Mouse (Mus musculus) heart, embryonic 14.5 days (tissue): ENCODE measurements around the gene Gm156. TPM values are rescaled to one million over a fixed set of nuclear protein-coding genes. Genes with fewer than 3 reads are reported as not detected.

ENCODE experiments used
- ATAC-seq: fragments of 200-750 bp; cut with Nextera tagmentation; 2 replicates; pipeline ENCODE4 v1.8.0; 2017; ENCODE audit warnings: low read depth, moderate TSS enrichment; ENCODE audit not compliant: insufficient number of reproducible peaks, insufficient read depth, low FRiP score
- H3K27ac ChIP-seq, 2 experiments: fragments of 200-500 bp in 1 of 2; fragments of 300-500 bp in 1 of 2; sonication (generic) in 1 of 2; replicated peaks in 1 of 2; 2 replicates each; pipeline ENCODE4 v1.5.1; 2012 to 2014; ENCODE audit warnings: low read depth in 2 of 2, low read length in 2 of 2, control low read depth in 1 of 2, mild to moderate bottlenecking in 1 of 2, mixed read lengths in 1 of 2; ENCODE audit not compliant: control insufficient read depth in 1 of 2, insufficient read depth in 1 of 2
- H3K27me3 ChIP-seq: fragments of 300-500 bp; sonication (generic); 2 replicates; pipeline ENCODE4 v1.6.1; 2014; ENCODE audit warnings: mild to moderate bottlenecking, low read length, control low read depth; ENCODE audit not compliant: control insufficient read depth, insufficient read depth
- H3K36me3 ChIP-seq: fragments of 300-500 bp; sonication (generic); 2 replicates; pipeline ENCODE4 v1.6.1; 2014; ENCODE audit warnings: mild to moderate bottlenecking, control low read depth, low read length, mixed read lengths; ENCODE audit not compliant: control insufficient read depth, insufficient read depth
- H3K4me1 ChIP-seq, 2 experiments: fragments of 200-500 bp in 1 of 2; fragments of 300-500 bp in 1 of 2; sonication (generic) in 1 of 2; 2 replicates each; pipeline ENCODE4 v1.6.1; 2012 to 2014; ENCODE audit warnings: low read length in 2 of 2, control low read depth in 1 of 2, mixed read lengths in 1 of 2; ENCODE audit not compliant: control insufficient read depth in 2 of 2, insufficient read depth in 2 of 2
- H3K4me2 ChIP-seq: fragments of 300-500 bp; sonication (generic); 2 replicates; pipeline ENCODE4 v1.6.1; 2014; ENCODE audit warnings: mild to moderate bottlenecking, low read length
- H3K4me3 ChIP-seq, 2 experiments: fragments of 200-500 bp in 1 of 2; fragments of 300-500 bp in 1 of 2; sonication (generic) in 1 of 2; 2 replicates each; pipeline ENCODE4 v1.5.1; 2012 to 2014; ENCODE audit warnings: low read length in 2 of 2, mild to moderate bottlenecking in 2 of 2, control low read depth in 1 of 2, low read depth in 1 of 2, moderate library complexity in 1 of 2; ENCODE audit not compliant: control insufficient read depth in 1 of 2, insufficient read depth in 1 of 2
- H3K9ac ChIP-seq: fragments of 300-500 bp; sonication (generic); 2 replicates; pipeline ENCODE4 v1.6.1; 2014; ENCODE audit warnings: mild to moderate bottlenecking, low read length
- H3K9me3 ChIP-seq: fragments of 300-500 bp; sonication (generic); 2 replicates; pipeline ENCODE4 v1.6.1; 2016; ENCODE audit warnings: low read length, control low read depth; ENCODE audit not compliant: control insufficient read depth
- WGBS: fragments of 180-500 bp; shearing (Covaris S2); extraction: QIAGEN DNeasy Blood & Tissue Kit; methylation state at CpG from one replicate; pipeline ENCODE4 v1.1.7; 2014; 5-methylcytosine and 5-hydroxymethylcytosine counted together
- polyA plus RNA-seq: library from polyadenylated mRNA; unstranded; fragments of >200 nt; fragmentation: Nextera tagmentation; extraction: Ambion mirVana; gene quantifications from 2 replicates; pipeline ENCODE4 v1.2.1, GENCODE M21; 2014

Gene Gm156
- polyA plus RNA-seq, 1 experiment from 2014 or later = not detected

- Histone ChIP-seq H3K27ac (no peak within 1 kb of the TSS), H3K9ac (no peak within 1 kb of the TSS), H3K36me3 (no peaks in the 10 kb centered on the region), H3K9me3 (no peaks in the 10 kb centered on the region), H3K27me3 (no peaks in the 10 kb centered on the region), H3K4me1 (no peaks in the 10 kb centered on the region), H3K4me3 (no peak within 1 kb of the TSS), H3K4me2 (no peak within 1 kb of the TSS)
- ATAC-seq = no peak
- 56% methylated on average over 2 of the region's 2 CpGs for WGBS
These were observed 43.9 kb downstream of the Gm156 start, which contains the start of gene Klri2 for GRCm38 (mm10) chr6:129740069-129740721. Klri2 (minus strand) TSS chr6:129740484.

DNA sequence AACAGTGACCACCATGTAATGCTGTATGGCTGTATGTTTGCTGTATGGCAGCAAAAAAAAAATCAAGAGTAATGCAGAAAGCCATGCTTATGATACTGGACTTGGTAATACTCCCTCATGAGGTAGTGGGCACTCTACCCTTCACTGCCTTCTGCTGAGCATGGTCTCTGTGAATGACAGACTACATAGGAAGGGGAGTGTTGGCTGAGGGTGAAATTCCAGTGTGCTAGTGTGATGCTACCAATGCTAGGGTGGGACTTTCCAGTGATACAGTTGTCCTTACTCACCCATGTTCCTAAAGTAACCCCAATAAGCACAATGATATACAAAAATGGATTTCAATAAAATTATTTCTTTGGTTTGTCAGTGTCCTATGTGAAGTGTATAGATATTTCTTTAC, 47.7 kb downstream of the Gm156 start:
- Histone ChIP-seq H3K36me3 (no peaks in the 10 kb centered on the region), H3K9me3 (no peaks in the 10 kb centered on the region), H3K9ac (no peak overlapping the region), H3K4me3 (no peak overlapping the region), H3K4me2 (no peak overlapping the region), H3K27me3 (no peaks in the 10 kb centered on the region), H3K4me1 (no peaks in the 10 kb centered on the region), H3K27ac (no peak overlapping the region)
- ATAC-seq = no peak

- no peak overlapping the region for H3K27ac ChIP-seq
- WGBS = 73% methylated on average over 1 of the region's 1 CpGs
These were observed 56.8 kb downstream of the Gm156 start for GRCm38 (mm10) chr6:129727237-129727636.

GRCm38 (mm10) chr6:129721390-129721789, 62.7 kb downstream of the Gm156 start:
- Histone ChIP-seq H3K4me1 (no peaks in the 10 kb centered on the region), H3K27me3 (no peaks in the 10 kb centered on the region), H3K27ac (no peak overlapping the region), H3K4me2 (no peak overlapping the region), H3K9me3 (no peaks in the 10 kb centered on the region), H3K4me3 (no peak overlapping the region), H3K36me3 (no peaks in the 10 kb centered on the region), H3K9ac (no peak overlapping the region)
- WGBS = 56% methylated on average over 1 of the region's 1 CpGs
- no peak for ATAC-seq

More at GRCm38 (mm10) chr6:129727237-129727636, 56.8 kb downstream of the Gm156 start:
- Histone ChIP-seq H3K9ac (no peak overlapping the region), H3K9me3 (no peaks in the 10 kb centered on the region), H3K4me2 (no peak overlapping the region), H3K27me3 (no peaks in the 10 kb centered on the region), H3K4me1 (no peaks in the 10 kb centered on the region), H3K36me3 (no peaks in the 10 kb centered on the region), H3K4me3 (no peak overlapping the region)
- ATAC-seq = no peak

- H3K36me3 ChIP-seq = no peaks in the 10 kb centered on the region
- no peak overlapping the region for H3K27ac ChIP-seq
- no peaks in the 10 kb centered on the region for H3K27me3 ChIP-seq
- H3K4me3 ChIP-seq = no peak overlapping the region
- H3K4me1 ChIP-seq = no peaks in the 10 kb centered on the region
- no peak overlapping the region for H3K4me2 ChIP-seq
- no peak overlapping the region for H3K9ac ChIP-seq
- no peak for ATAC-seq
- no peaks in the 10 kb centered on the region for H3K9me3 ChIP-seq
- 32% methylated on average over 3 of the region's 3 CpGs for WGBS
These were observed 63.6 kb downstream of the Gm156 start for GRCm38 (mm10) chr6:129720487-129720886.

DNA sequence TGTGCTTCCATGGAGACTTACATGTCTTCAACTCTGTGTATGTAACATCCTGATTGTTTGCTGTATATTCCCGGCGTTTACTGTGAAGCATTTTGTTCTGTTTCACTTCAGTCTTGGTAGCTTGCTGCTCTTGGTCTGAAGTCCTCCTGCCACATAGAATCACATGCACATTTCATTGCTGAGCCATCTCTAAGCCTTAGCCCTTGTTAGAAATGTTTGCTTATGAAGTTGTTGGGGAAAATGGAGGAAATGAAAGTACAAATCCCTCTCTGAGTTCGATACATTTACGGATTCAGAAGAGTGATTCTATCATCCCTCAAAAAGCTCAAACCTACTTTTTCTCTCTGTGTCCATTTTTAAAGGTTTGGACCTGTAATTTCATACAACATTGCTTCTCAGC, 67.0 kb downstream of the Gm156 start, which contains the start of gene Klri1:
Gene Klri1 (minus strand): TSS at position 101 of the 400 bp plus-strand sequence.
- no peak within 1 kb of the TSS for H3K4me3 ChIP-seq
- no peaks in the 10 kb centered on the region for H3K9me3 ChIP-seq
- no peak within 1 kb of the TSS for H3K27ac ChIP-seq
- H3K36me3 ChIP-seq = no peaks in the 10 kb centered on the region
- 71% methylated on average over 4 of the region's 4 CpGs for WGBS
- ATAC-seq = no peak
- no peak within 1 kb of the TSS for H3K4me2 ChIP-seq
- H3K4me1 ChIP-seq = no peaks in the 10 kb centered on the region
- no peaks in the 10 kb centered on the region for H3K27me3 ChIP-seq
- H3K9ac ChIP-seq = no peak within 1 kb of the TSS

Other genes with a start within 250 kb of the Gm156 start
- gene Klre1, start 206.4 kb downstream of the Gm156 start, polyA plus RNA-seq = not detected in 2 replicates
- gene Klrd1, start 192.5 kb downstream of the Gm156 start, polyA plus RNA-seq = not detected in 2 replicates
- gene Klrk1, start 160.4 kb downstream of the Gm156 start, polyA plus RNA-seq = 0.13 TPM in 1 of 2 replicates, not detected in the other
- not detected in 2 replicates for gene Klrc3, start 140.9 kb downstream of the Gm156 start, polyA plus RNA-seq
- gene Klrc2, start 123.6 kb downstream of the Gm156 start, polyA plus RNA-seq = not detected in 2 replicates
- not detected in 2 replicates for gene Klrc1, start 105.3 kb downstream of the Gm156 start, polyA plus RNA-seq
- gene Klri1, start 67.1 kb downstream of the Gm156 start, polyA plus RNA-seq = not detected in 2 replicates
- gene Klri2, start 43.8 kb downstream of the Gm156 start, polyA plus RNA-seq = not detected in 2 replicates
- gene Gm17631, start 78.4 kb upstream of the Gm156 start, polyA plus RNA-seq = not detected in 2 replicates
- gene Klra17, start 92.4 kb upstream of the Gm156 start, polyA plus RNA-seq = not detected in 2 replicates
- not detected in 2 replicates for gene Klra5, start 133.4 kb upstream of the Gm156 start, polyA plus RNA-seq
- not detected in 2 replicates for gene Klra6, start 242.7 kb upstream of the Gm156 start, polyA plus RNA-seq